Mouse (Mus musculus): ENCODE data around the gene Dnmt1. TPM values are rescaled to one million over a fixed set of nuclear protein-coding genes. Genes with fewer than 3 reads are reported as not detected.

Dnmt1 gene
- total and polyA plus RNA-seq, 3 experiments: 89.9 to 145 (median 121) TPM

- no peak overlapping the region for H3K27ac ChIP-seq (ENCODE audit: insufficient read depth, low read depth)
- H3K27me3 ChIP-seq (replicated peaks): no peaks in the 10 kb centered on the region
- H3K9ac ChIP-seq (ENCODE audit: insufficient read depth, low read depth): no peak overlapping the region
- DNase-seq (ENCODE audit: extremely low read depth): no peak
- peaks cover 47 to 98% of the 10 kb centered on the region in 2 experiments for H3K36me3 ChIP-seq (replicated peaks in 1 of 2; ENCODE audit: control insufficient read depth in 1 of 2, insufficient read depth in 1 of 2, low read length in 1 of 2)
- H3K9me3 ChIP-seq (replicated peaks; ENCODE audit: low read length): no peaks in the 10 kb centered on the region
- H3K79me2 ChIP-seq (replicated peaks; ENCODE audit: control insufficient read depth, extremely low read depth, insufficient read depth, poor library complexity, severe bottlenecking): peaks cover 84% of the 10 kb centered on the region
- peaks cover 21 to 95% of the 10 kb centered on the region in 2 experiments for H3K4me1 ChIP-seq (ENCODE audit: control insufficient read depth in 1 of 2, insufficient read depth in 2 of 2)
- H3K4me3 ChIP-seq (replicated peaks in 1 of 3; ENCODE audit: low read depth in 2 of 3, low read length in 2 of 3, poor library complexity in 1 of 3): no peak overlapping the region
- H3K4me2 ChIP-seq (ENCODE audit: insufficient read depth, low read depth, poor library complexity, severe bottlenecking): no peak overlapping the region
- dilution Hi-C loops (cut with MboI; ENCODE audit: extremely low pct_ligation_motif_present, extremely low pct_unique_long_range_greater_than_20kb, low sequenced_read_pairs) (no loop called here), in situ Hi-C loops (cut with MboI; ENCODE audit: low pct_ligation_motif_present, low pct_unique_long_range_greater_than_20kb, low sequenced_read_pairs) (no loop called here)
- no peak for TF ChIP-seq TBP (conservative IDR thresholded peaks at IDR 0.05; ENCODE audit: low read depth, low read length)
- no peak for TF ChIP-seq JUN (IDR thresholded peaks at IDR 0.05; ENCODE audit: insufficient read depth, low read depth, low read length)
Observed at GRCm38 (mm10) chr9:20943911-20944310, 15.8 kb downstream of the Dnmt1 start.

GRCm38 (mm10) chr9:20943396-20943795, 16.3 kb downstream of the Dnmt1 start:
- TF ChIP-seq ZNF384 (IDR thresholded peaks at IDR 0.05; ENCODE audit: low read depth, low read length) (no peak), TBP (conservative IDR thresholded peaks at IDR 0.05; ENCODE audit: low read depth, low read length) (no peak), RAD21 (IDR thresholded peaks at IDR 0.05; ENCODE audit: low read depth, low read length) (no peak), KAT2A (IDR thresholded peaks at IDR 0.05; ENCODE audit: insufficient replicate concordance, low read length) (no peak), TCF12 (IDR thresholded peaks at IDR 0.05; ENCODE audit: low read depth, low read length) (no peak), EP300 (IDR thresholded peaks at IDR 0.05; ENCODE audit: low read length) (no peak), MAZ (IDR thresholded peaks at IDR 0.05; ENCODE audit: low read depth, low read length) (no peak)

GRCm38 (mm10) chr9:20923258-20923657, 36.4 kb downstream of the Dnmt1 start:
- no peak overlapping the region for H3K27ac ChIP-seq (ENCODE audit: insufficient read depth, low read depth)
- peaks cover 90 to 99% of the 10 kb centered on the region in 2 experiments for H3K36me3 ChIP-seq (replicated peaks in 1 of 2; ENCODE audit: control insufficient read depth in 1 of 2, insufficient read depth in 1 of 2, low read length in 1 of 2)
- in situ Hi-C loops (cut with MboI; ENCODE audit: low pct_ligation_motif_present, low pct_unique_long_range_greater_than_20kb, low sequenced_read_pairs): no loop called here
- TF ChIP-seq ZMIZ1 (IDR thresholded peaks at IDR 0.05; ENCODE audit: low read depth, low read length): no peak
- no peak overlapping the region for H3K9ac ChIP-seq (ENCODE audit: insufficient read depth, low read depth)
- no peaks in the 10 kb centered on the region for H3K79me2 ChIP-seq (replicated peaks; ENCODE audit: control insufficient read depth, extremely low read depth, insufficient read depth, poor library complexity, severe bottlenecking)
- no peaks in the 10 kb centered on the region for H3K4me1 ChIP-seq (ENCODE audit: control insufficient read depth in 1 of 2, insufficient read depth in 2 of 2)
- dilution Hi-C loops (cut with MboI; ENCODE audit: extremely low pct_ligation_motif_present, extremely low pct_unique_long_range_greater_than_20kb, low sequenced_read_pairs): no loop called here
- H3K4me2 ChIP-seq (ENCODE audit: insufficient read depth, low read depth, poor library complexity, severe bottlenecking): no peak overlapping the region
- H3K27me3 ChIP-seq (replicated peaks): no peaks in the 10 kb centered on the region
- no peak overlapping the region for H3K4me3 ChIP-seq (replicated peaks in 1 of 3; ENCODE audit: low read depth in 2 of 3, low read length in 2 of 3, poor library complexity in 1 of 3)
- no peak for DNase-seq (ENCODE audit: extremely low read depth)
- no peaks in the 10 kb centered on the region for H3K9me3 ChIP-seq (replicated peaks; ENCODE audit: low read length)

More at GRCm38 (mm10) chr9:20943396-20943795, 16.3 kb downstream of the Dnmt1 start:
- no peak for DNase-seq (ENCODE audit: extremely low read depth)
- Histone ChIP-seq H3K27me3 (replicated peaks) (no peaks in the 10 kb centered on the region), H3K36me3 (replicated peaks in 1 of 2; ENCODE audit: control insufficient read depth in 1 of 2, insufficient read depth in 1 of 2, low read length in 1 of 2) (peaks cover 52 to 99% of the 10 kb centered on the region in 2 experiments), H3K9ac (ENCODE audit: insufficient read depth, low read depth) (no peak overlapping the region), H3K9me3 (replicated peaks; ENCODE audit: low read length) (no peaks in the 10 kb centered on the region), H3K79me2 (replicated peaks; ENCODE audit: control insufficient read depth, extremely low read depth, insufficient read depth, poor library complexity, severe bottlenecking) (peaks cover 83% of the 10 kb centered on the region), H3K27ac (ENCODE audit: insufficient read depth, low read depth) (peak overlapping the region; percentile 5; the same call in 1 of the 2 replicates), H3K4me3 (replicated peaks in 1 of 3; ENCODE audit: low read depth in 2 of 3, low read length in 2 of 3, poor library complexity in 1 of 3) (no peak overlapping the region), H3K4me1 (ENCODE audit: control insufficient read depth in 1 of 2, insufficient read depth in 2 of 2) (peaks cover 21 to 90% of the 10 kb centered on the region in 2 experiments), H3K4me2 (ENCODE audit: insufficient read depth, low read depth, poor library complexity, severe bottlenecking) (no peak overlapping the region)
- in situ Hi-C loops (cut with MboI; ENCODE audit: low pct_ligation_motif_present, low pct_unique_long_range_greater_than_20kb, low sequenced_read_pairs): no loop called here
- dilution Hi-C loops (cut with MboI; ENCODE audit: extremely low pct_ligation_motif_present, extremely low pct_unique_long_range_greater_than_20kb, low sequenced_read_pairs): no loop called here

Measured in CH12.LX (cell line).